Mouse (Mus musculus) hindbrain, embryonic 14.5 days (tissue): Measurements from ENCODE around the gene Zfp607a. TPM values are rescaled to one million over a fixed set of nuclear protein-coding genes. Genes with fewer than 3 reads are reported as not detected.

Source experiments
- ATAC-seq: fragments of 200-750 bp; cut with Nextera tagmentation; 2 replicates; pipeline ENCODE4 v1.8.0; 2017; ENCODE audit warnings: moderate number of reproducible peaks, mild to moderate bottlenecking, moderate TSS enrichment, moderate library complexity; ENCODE audit not compliant: low FRiP score
- DNase-seq: peaks from one replicate; pipeline ENCODE4 v3.0.0-alpha.2; 2015; ENCODE audit warnings: low spot score
- H3K27ac ChIP-seq: fragments of 300-500 bp; sonication (generic); 2 replicates; pipeline ENCODE4 v1.5.1; 2014; ENCODE audit warnings: mild to moderate bottlenecking, moderate library complexity
- H3K27me3 ChIP-seq: fragments of 300-500 bp; sonication (generic); 2 replicates; pipeline ENCODE4 v1.6.1; 2014; ENCODE audit warnings: mild to moderate bottlenecking, low read length, mixed read lengths; ENCODE audit not compliant: control insufficient read depth, insufficient read depth
- H3K36me3 ChIP-seq: fragments of 300-500 bp; sonication (generic); replicated peaks from 2 replicates; pipeline ENCODE4 v1.6.1; 2014; ENCODE audit not compliant: control insufficient read depth, insufficient read depth
- H3K4me1 ChIP-seq: fragments of 300-500 bp; sonication (generic); replicated peaks from 2 replicates; pipeline ENCODE4 v1.6.1; 2014; ENCODE audit warnings: antibody characterized with exemption, low read length, mixed read lengths; ENCODE audit not compliant: control insufficient read depth, insufficient read depth
- H3K4me2 ChIP-seq: fragments of 300-500 bp; sonication (generic); replicated peaks from 2 replicates; pipeline ENCODE4 v1.6.1; 2014; ENCODE audit warnings: mild to moderate bottlenecking, moderate library complexity
- H3K4me3 ChIP-seq: fragments of 300-500 bp; sonication (generic); replicated peaks from 2 replicates; pipeline ENCODE4 v1.5.1; 2014; ENCODE audit warnings: mild to moderate bottlenecking, low read length
- H3K9ac ChIP-seq: fragments of 300-500 bp; sonication (generic); 2 replicates; pipeline ENCODE4 v1.6.1; 2014
- H3K9me3 ChIP-seq: fragments of 300-500 bp; sonication (generic); 2 replicates; pipeline ENCODE4 v1.6.1; 2016; ENCODE audit warnings: low read length; ENCODE audit not compliant: control insufficient read depth
- WGBS: fragments of 180-500 bp; shearing (Covaris S2); extraction: QIAGEN DNeasy Blood & Tissue Kit; methylation state at CpG from one replicate; pipeline ENCODE4 v1.1.7; 2014; 5-methylcytosine and 5-hydroxymethylcytosine counted together
- polyA plus RNA-seq: library from polyadenylated mRNA; unstranded; fragments of >200 nt; fragmentation: Nextera tagmentation; extraction: Ambion mirVana; gene quantifications from 2 replicates; pipeline ENCODE4 v1.2.1, GENCODE M21; 2014

Gene Zfp607a
- polyA plus RNA-seq, result 0.72 and 1.6 TPM in 2 replicates

GRCm38 (mm10) chr7:27857227-27857626 lies at the start of gene Zfp607a:
TSS of gene Zfp607a (plus strand) at chr7:27857527.
- H3K27me3 ChIP-seq, result no peaks in the 10 kb centered on the region
- H3K27ac ChIP-seq, result no peak within 1 kb of the TSS
- ATAC-seq (no peak), DNase-seq (no peak)
- no peaks in the 10 kb centered on the region for H3K9me3 ChIP-seq
- no peak within 1 kb of the TSS for H3K4me2 ChIP-seq
- H3K4me3 ChIP-seq, result no peak within 1 kb of the TSS
- 97% methylated on average over 1 of the region's 1 CpGs for WGBS
- H3K4me1 ChIP-seq, result no peaks in the 10 kb centered on the region; the same call in 1 of the 2 replicates
- no peak within 1 kb of the TSS for H3K9ac ChIP-seq
- H3K36me3 ChIP-seq, result peaks cover 32% of the 10 kb centered on the region

- Histone ChIP-seq H3K27me3 (no peaks in the 10 kb centered on the region), H3K9me3 (peaks cover 12% of the 10 kb centered on the region; the same call in 1 of the 2 replicates), H3K4me1 (no peaks in the 10 kb centered on the region), H3K4me3 (no peak overlapping the region), H3K27ac (no peak overlapping the region), H3K36me3 (peaks cover 54% of the 10 kb centered on the region), H3K4me2 (no peak overlapping the region), H3K9ac (no peak overlapping the region)
- 92% methylated on average over 7 of the region's 7 CpGs for WGBS
- ATAC-seq (no peak), DNase-seq (no peak)
Measured at GRCm38 (mm10) chr7:27818526-27819110, 38.7 kb upstream of the Zfp607a start.

- DNase-seq, result no peak
- Histone ChIP-seq H3K27ac (no peak overlapping the region), H3K36me3 (peaks cover 28% of the 10 kb centered on the region), H3K9me3 (peaks cover 34% of the 10 kb centered on the region), H3K4me2 (no peak overlapping the region), H3K9ac (no peak overlapping the region), H3K4me1 (no peaks in the 10 kb centered on the region), H3K4me3 (no peak overlapping the region), H3K27me3 (no peaks in the 10 kb centered on the region)
- ATAC-seq, result no peak
Measured at GRCm38 (mm10) chr7:27822611-27823010, 34.7 kb upstream of the Zfp607a start.

GRCm38 (mm10) chr7:27834131-27834530 lies 23.2 kb upstream of the Zfp607a start:
- Histone ChIP-seq H3K27ac (no peak overlapping the region), H3K36me3 (no peaks in the 10 kb centered on the region), H3K4me3 (no peak overlapping the region), H3K4me1 (peaks cover 3% of the 10 kb centered on the region), H3K4me2 (no peak overlapping the region), H3K27me3 (no peaks in the 10 kb centered on the region), H3K9me3 (no peaks in the 10 kb centered on the region), H3K9ac (no peak overlapping the region)
- WGBS, result 80% methylated on average over 2 of the region's 2 CpGs
- DNase-seq (no peak), ATAC-seq (no peak)

GRCm38 (mm10) chr7:27837896-27838295 lies 19.4 kb upstream of the Zfp607a start:
- peak overlapping the region; percentile 89 for H3K27ac ChIP-seq
- no peaks in the 10 kb centered on the region for H3K27me3 ChIP-seq
- peak overlapping the region; percentile 49 for H3K4me3 ChIP-seq
- H3K9me3 ChIP-seq, result no peaks in the 10 kb centered on the region
- DNase-seq (no peak), ATAC-seq (no peak; the same call in 1 of the 2 replicates)
- peak overlapping the region; percentile 73 for H3K4me2 ChIP-seq
- peak overlapping the region; percentile 80 for H3K9ac ChIP-seq
- H3K36me3 ChIP-seq, result no peaks in the 10 kb centered on the region
- WGBS, result 23% methylated on average over 6 of the region's 6 CpGs
- peaks cover 6% of the 10 kb centered on the region for H3K4me1 ChIP-seq

- peak within 1 kb of the TSS; percentile 49 for H3K4me3 ChIP-seq
- no peaks in the 10 kb centered on the region for H3K27me3 ChIP-seq
- H3K36me3 ChIP-seq, result no peaks in the 10 kb centered on the region
- ATAC-seq, result peak; percentile 98
- peak within 1 kb of the TSS; percentile 89 for H3K27ac ChIP-seq
- peak within 1 kb of the TSS; percentile 80 for H3K9ac ChIP-seq
- peaks cover 6% of the 10 kb centered on the region for H3K4me1 ChIP-seq
- 4% methylated on average over 34 of the region's 34 CpGs for WGBS
- no peaks in the 10 kb centered on the region for H3K9me3 ChIP-seq
- peak; percentile 87 for DNase-seq
- H3K4me2 ChIP-seq, result peak within 1 kb of the TSS; percentile 73
Measured at GRCm38 (mm10) chr7:27838323-27839249, 18.7 kb upstream of the Zfp607a start, which contains the start of gene Zfp59. TSS of gene Zfp59 (plus strand) at chr7:27838607.

GRCm38 (mm10) chr7:27839596-27839995 lies 17.7 kb upstream of the Zfp607a start:
- Histone ChIP-seq H3K4me2 (peak overlapping the region; percentile 73), H3K27ac (no peak overlapping the region), H3K4me3 (no peak overlapping the region), H3K9ac (0 out of 2 replicates have a peak overlapping the region, but pooled peaks have one; percentile 80), H3K4me1 (peaks cover 6% of the 10 kb centered on the region), H3K9me3 (no peaks in the 10 kb centered on the region), H3K27me3 (no peaks in the 10 kb centered on the region), H3K36me3 (peaks cover 4% of the 10 kb centered on the region)
- ATAC-seq, result no peak
- WGBS, result 94% methylated on average over 7 of the region's 7 CpGs
- no peak for DNase-seq

- Histone ChIP-seq H3K4me2 (no peak overlapping the region), H3K27ac (no peak overlapping the region), H3K9me3 (no peaks in the 10 kb centered on the region), H3K9ac (no peak overlapping the region), H3K27me3 (no peaks in the 10 kb centered on the region), H3K36me3 (peaks cover 9% of the 10 kb centered on the region), H3K4me1 (peaks cover 6% of the 10 kb centered on the region), H3K4me3 (no peak overlapping the region)
- no peak for DNase-seq
- WGBS, result 82% methylated on average over 6 of the region's 6 CpGs
- no peak for ATAC-seq
Measured at GRCm38 (mm10) chr7:27840104-27840503, 17.2 kb upstream of the Zfp607a start.
